Mouse (Mus musculus): ENCODE data around the gene Lrfn4.

DNA sequence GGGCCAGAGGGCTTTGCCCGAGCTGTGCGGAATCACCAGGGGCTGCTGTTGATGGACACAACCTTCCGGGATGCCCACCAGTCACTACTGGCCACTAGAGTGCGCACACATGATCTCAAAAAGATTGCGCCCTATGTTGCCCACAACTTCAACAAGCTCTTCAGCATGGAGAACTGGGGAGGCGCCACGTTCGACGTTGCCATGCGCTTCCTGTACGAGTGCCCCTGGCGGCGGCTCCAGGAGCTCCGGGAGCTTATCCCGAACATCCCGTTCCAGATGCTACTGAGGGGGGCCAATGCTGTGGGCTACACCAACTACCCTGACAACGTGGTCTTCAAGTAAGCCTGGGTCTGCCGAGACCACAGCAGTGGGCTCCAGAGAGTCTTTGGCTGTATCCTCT, 2.7 kb upstream of the Lrfn4 start:
- TF ChIP-seq CTCF (IDR thresholded peaks at IDR 0.05; ENCODE audit: control insufficient read depth, insufficient read depth, low read length) (no peak), POLR2A (IDR thresholded peaks at IDR 0.05; ENCODE audit: borderline replicate concordance, control insufficient read depth, low read depth, low read length) (no peak)
